Comparison of ENCODE assay signal across 8 mouse cellular contexts in genomic region chr10:93812774-93813415, GRCm38 (mm10). TPM values are rescaled to one million over a fixed set of nuclear protein-coding genes. Genes with fewer than 3 reads are reported as not detected.
DNase-seq lines count a peak whose midpoint lies in the region; ATAC-seq and TF ChIP-seq lines count a peak whose summit lies in the region.

No protein-coding gene starts in this region.

- DNase-seq in brain, embryonic 14.5 days (ENCODE audit: low read depth), result peak; percentile 89
- peak; percentile 86 for DNase-seq in heart, postnatal 4 days
- peak; percentile 65 for DNase-seq in layer of hippocampus, adult 9-10 months (ENCODE audit: low spot score)
- peak; percentile 71 for DNase-seq in ovary, postnatal 36 days (ENCODE audit: low spot score)
- peak; percentile 69 for DNase-seq in urinary bladder, postnatal 14 days (ENCODE audit: low spot score)

- 15% methylated on average over 10 of the region's 10 CpGs for WGBS in forebrain, embryonic 12.5 days
- 12% methylated on average over 10 of the region's 10 CpGs for WGBS in lung, embryonic 15.5 days

- H3K4me1 ChIP-seq in ES-Bruce4 (ENCODE audit: control insufficient read depth, insufficient read depth, low read length), result peaks cover 2% of the 10 kb centered on the region
- H3K4me1 ChIP-seq in forebrain, embryonic 12.5 days, result 0 out of 2 replicates have a peak, but pooled peaks cover 3% of the 10 kb centered on the region
- H3K4me1 ChIP-seq in lung, embryonic 15.5 days, result peaks cover 4% of the 10 kb centered on the region; the same call in 1 of the 2 replicates

- H3K9me3 ChIP-seq in ES-Bruce4 (replicated peaks; ENCODE audit: control insufficient read depth, insufficient read depth, low read length, poor library complexity, severe bottlenecking), result no peaks in the 10 kb centered on the region
- H3K9me3 ChIP-seq in forebrain, embryonic 12.5 days, result no peaks in the 10 kb centered on the region
- no peaks in the 10 kb centered on the region for H3K9me3 ChIP-seq in lung, embryonic 15.5 days

- peak; percentile 39; the same call in 1 of the 2 replicates for ATAC-seq in forebrain, embryonic 12.5 days (ENCODE audit: low FRiP score)
- no peak for ATAC-seq in lung, embryonic 15.5 days (ENCODE audit: borderline replicate concordance, extremely low read depth, low FRiP score, low TSS enrichment)

- H3K4me2 ChIP-seq in forebrain, embryonic 12.5 days, result peak overlapping the region; percentile 19; the same call in 1 of the 2 replicates
- peak overlapping the region; percentile 40 for H3K4me2 ChIP-seq in lung, embryonic 15.5 days

- H3K27me3 ChIP-seq in ES-Bruce4 (ENCODE audit: control insufficient read depth, insufficient read depth, low read length, poor library complexity, severe bottlenecking), result no peaks in the 10 kb centered on the region; the same call in 1 of the 2 replicates
- H3K27me3 ChIP-seq in forebrain, embryonic 12.5 days, result peaks cover 9% of the 10 kb centered on the region; the same call in 1 of the 2 replicates
- H3K27me3 ChIP-seq in lung, embryonic 15.5 days, result peaks cover 10% of the 10 kb centered on the region; the same call in 1 of the 2 replicates

- TF ChIP-seq CTCF in ES-Bruce4 (IDR thresholded peaks at IDR 0.05; ENCODE audit: low read depth, low read length), result peak; percentile 74
- TF ChIP-seq CTCF in brain, embryonic 14.5 days (IDR thresholded peaks at IDR 0.05; ENCODE audit: borderline replicate concordance, extremely low read depth, insufficient read depth, insufficient read length), result peak; percentile 90

- no peak for TF ChIP-seq EP300 in ES-Bruce4 (IDR thresholded peaks at IDR 0.05; ENCODE audit: insufficient read depth, low read depth, low read length)

- no peak for TF ChIP-seq POLR2A in ES-Bruce4 (IDR thresholded peaks at IDR 0.05; ENCODE audit: insufficient read depth, low read length)
- TF ChIP-seq POLR2A in brain, embryonic 14.5 days (IDR thresholded peaks at IDR 0.05; ENCODE audit: borderline replicate concordance, extremely low read depth, insufficient read depth, insufficient read length, poor library complexity, severe bottlenecking), result no peak

- H3K9ac ChIP-seq in ES-Bruce4 (ENCODE audit: low read depth, poor library complexity, severe bottlenecking), result no peak overlapping the region
- H3K9ac ChIP-seq in forebrain, embryonic 12.5 days, result no peak overlapping the region
- H3K9ac ChIP-seq in lung, embryonic 15.5 days, result no peak overlapping the region

- no peaks in the 10 kb centered on the region for H3K36me3 ChIP-seq in ES-Bruce4 (ENCODE audit: control insufficient read depth, insufficient read depth, low read length, poor library complexity, severe bottlenecking)
- no peaks in the 10 kb centered on the region for H3K36me3 ChIP-seq in forebrain, embryonic 12.5 days (replicated peaks)
- no peaks in the 10 kb centered on the region for H3K36me3 ChIP-seq in lung, embryonic 15.5 days

- no peak overlapping the region for H3K27ac ChIP-seq in ES-Bruce4 (ENCODE audit: insufficient read depth, low read length)
- no peak overlapping the region for H3K27ac ChIP-seq in forebrain, embryonic 12.5 days
- H3K27ac ChIP-seq in lung, embryonic 15.5 days, result no peak overlapping the region

- no peak overlapping the region for H3K4me3 ChIP-seq in ES-Bruce4 (ENCODE audit: low read depth, low read length)
- no peak overlapping the region for H3K4me3 ChIP-seq in forebrain, embryonic 12.5 days (replicated peaks)
- H3K4me3 ChIP-seq in lung, embryonic 15.5 days, result no peak overlapping the region

RNA-seq across cellular contexts. Expression of gene Usp44, which starts 18.5 kb away (rescaled TPM):
- polyA plus RNA-seq in ES-Bruce4 (2011; ENCODE audit: insufficient read depth, insufficient read length, low read depth, missing spikeins), result 16.7 and 19.2 TPM in 2 replicates
- 0.49 and 0.73 TPM in 2 replicates for polyA plus RNA-seq in brain, embryonic 14.5 days (2012; rRNA removed)
- polyA plus RNA-seq in forebrain, embryonic 12.5 days (2016; fragmentation: Nextera tagmentation; extraction: Ambion mirVana), result 7.7 and 9.5 TPM in 2 replicates
- under 1 TPM in 1 of 2 experiments, not detected in 1; 0.11 TPM for total RNA-seq in heart, postnatal 4 days (2021)
- 0.29 and 0.30 TPM in 2 replicates for polyA plus RNA-seq in lung, embryonic 15.5 days (2015; fragmentation: Nextera tagmentation; extraction: Ambion mirVana)
